Mouse (Mus musculus) stomach, embryonic 15.5 days (tissue): ENCODE results near the gene Kcnh7. TPM values are rescaled to one million over a fixed set of nuclear protein-coding genes. Genes with fewer than 3 reads are reported as not detected.

ENCODE experiments used
- ATAC-seq: fragments of 200-750 bp; cut with Nextera tagmentation; 2 replicates; pipeline ENCODE4 v1.8.0; 2017; ENCODE audit warnings: low read depth, moderate number of reproducible peaks, moderate TSS enrichment; ENCODE audit not compliant: insufficient read depth, low FRiP score
- H3K27ac ChIP-seq: fragments of 300-500 bp; sonication (generic); 2 replicates; pipeline ENCODE4 v1.5.1; 2015; ENCODE audit warnings: mild to moderate bottlenecking, inconsistent platforms
- H3K27me3 ChIP-seq: fragments of 300-500 bp; sonication (generic); replicated peaks from 2 replicates; pipeline ENCODE4 v1.6.1; 2015; ENCODE audit warnings: inconsistent platforms
- H3K36me3 ChIP-seq: fragments of 300-500 bp; sonication (generic); 2 replicates; pipeline ENCODE4 v1.6.1; 2015; ENCODE audit warnings: inconsistent platforms
- H3K4me1 ChIP-seq: fragments of 300-500 bp; sonication (generic); 2 replicates; pipeline ENCODE4 v1.6.1; 2015; ENCODE audit warnings: inconsistent platforms
- H3K4me2 ChIP-seq: fragments of 300-500 bp; sonication (generic); 2 replicates; pipeline ENCODE4 v1.6.1; 2015; ENCODE audit warnings: mild to moderate bottlenecking, inconsistent platforms
- H3K4me3 ChIP-seq: fragments of 300-500 bp; sonication (generic); replicated peaks from 2 replicates; pipeline ENCODE4 v1.5.1; 2015; ENCODE audit warnings: inconsistent platforms
- H3K9ac ChIP-seq: fragments of 300-500 bp; sonication (generic); 2 replicates; pipeline ENCODE4 v1.6.1; 2015; ENCODE audit warnings: inconsistent platforms
- H3K9me3 ChIP-seq: fragments of 300-500 bp; sonication (generic); 2 replicates; pipeline ENCODE4 v1.6.1; 2016; ENCODE audit warnings: inconsistent platforms
- WGBS: fragments of 180-500 bp; shearing (Covaris S2); methylation state at CpG from one replicate; pipeline ENCODE4 v1.1.7; 2015; 5-methylcytosine and 5-hydroxymethylcytosine counted together
- polyA plus RNA-seq: library from polyadenylated mRNA; unstranded; fragments of >200 nt; fragmentation: Nextera tagmentation; extraction: Ambion mirVana; gene quantifications from 2 replicates; pipeline ENCODE4 v1.2.1, GENCODE M21; 2015

The Kcnh7 gene
- polyA plus RNA-seq, 1 experiment from 2014 or later: 0.48 TPM

DNA sequence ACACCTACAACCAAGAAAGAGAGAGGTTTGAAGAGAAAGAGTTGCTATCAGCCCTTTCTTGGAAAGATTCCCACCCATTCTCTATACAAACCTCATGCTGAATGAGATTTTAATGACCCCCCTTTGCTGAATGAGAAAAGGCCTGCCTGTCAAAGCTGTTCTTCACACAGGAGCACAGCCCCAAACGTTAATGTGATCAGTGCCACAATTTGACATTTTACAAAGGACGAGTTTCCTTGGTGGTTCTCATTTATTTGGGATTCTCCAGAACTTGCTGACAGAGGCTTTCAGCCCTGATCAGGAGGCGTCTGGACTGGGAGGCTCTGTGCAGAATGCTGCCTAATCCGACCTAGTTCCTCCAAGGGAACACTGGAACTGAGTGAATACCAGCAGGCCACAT, 92.3 kb downstream of the Kcnh7 start:
- Histone ChIP-seq H3K27me3 (no peaks in the 10 kb centered on the region), H3K9ac (no peak overlapping the region), H3K4me3 (no peak overlapping the region), H3K27ac (no peak overlapping the region), H3K36me3 (no peaks in the 10 kb centered on the region), H3K9me3 (no peaks in the 10 kb centered on the region), H3K4me2 (no peak overlapping the region), H3K4me1 (no peaks in the 10 kb centered on the region)
- no peak for ATAC-seq
- 53% methylated on average over 4 of the region's 4 CpGs for WGBS

DNA sequence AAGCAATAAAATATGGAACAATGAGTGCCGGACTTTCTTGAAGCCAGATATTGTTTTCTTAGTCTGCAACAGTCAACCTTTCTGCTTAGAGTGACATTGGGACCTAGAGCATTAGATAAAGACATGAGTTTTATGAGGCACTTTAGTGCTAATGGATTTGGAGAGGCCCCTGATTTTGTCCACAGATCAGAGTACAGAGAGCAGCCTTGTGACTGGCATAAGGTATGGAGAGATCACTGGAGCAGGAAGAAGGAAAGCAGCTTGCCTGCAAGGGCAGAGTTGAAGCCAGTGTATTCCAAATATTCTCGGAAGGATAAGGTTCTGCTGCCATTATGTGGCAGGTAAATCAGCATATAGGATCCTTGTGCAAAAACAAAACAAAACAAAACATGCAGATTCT, 93.6 kb downstream of the Kcnh7 start:
- H3K9me3 ChIP-seq: no peaks in the 10 kb centered on the region
- no peaks in the 10 kb centered on the region for H3K27me3 ChIP-seq
- no peak for ATAC-seq
- no peaks in the 10 kb centered on the region for H3K4me1 ChIP-seq
- WGBS: 83% methylated on average over 2 of the region's 2 CpGs
- no peak overlapping the region for H3K4me3 ChIP-seq
- H3K36me3 ChIP-seq: no peaks in the 10 kb centered on the region
- no peak overlapping the region for H3K27ac ChIP-seq
- no peak overlapping the region for H3K9ac ChIP-seq
- no peak overlapping the region for H3K4me2 ChIP-seq

DNA sequence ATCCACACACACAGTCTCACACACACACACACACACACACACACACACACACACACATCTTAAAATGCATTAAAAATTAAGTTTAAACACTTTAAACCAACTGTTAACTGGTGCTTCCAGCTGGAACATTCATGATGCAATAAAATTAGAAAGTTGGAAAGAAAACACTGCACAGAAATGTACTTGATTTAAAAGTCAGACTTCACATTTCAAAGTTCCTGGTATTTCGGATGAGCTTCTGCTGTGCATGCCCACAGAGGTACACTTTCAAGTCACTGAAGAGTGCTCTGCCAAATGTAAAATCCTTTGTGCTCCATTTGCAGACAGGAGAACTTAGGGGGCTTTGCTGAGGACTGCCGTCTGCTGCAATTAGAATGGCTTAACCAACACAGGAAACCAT, 125.7 kb downstream of the Kcnh7 start:
- Histone ChIP-seq H3K9me3 (no peaks in the 10 kb centered on the region), H3K4me2 (no peak overlapping the region), H3K9ac (no peak overlapping the region), H3K27ac (no peak overlapping the region), H3K36me3 (no peaks in the 10 kb centered on the region), H3K27me3 (no peaks in the 10 kb centered on the region), H3K4me1 (no peaks in the 10 kb centered on the region), H3K4me3 (no peak overlapping the region)
- ATAC-seq: no peak
- 77% methylated on average over 2 of the region's 2 CpGs for WGBS

DNA sequence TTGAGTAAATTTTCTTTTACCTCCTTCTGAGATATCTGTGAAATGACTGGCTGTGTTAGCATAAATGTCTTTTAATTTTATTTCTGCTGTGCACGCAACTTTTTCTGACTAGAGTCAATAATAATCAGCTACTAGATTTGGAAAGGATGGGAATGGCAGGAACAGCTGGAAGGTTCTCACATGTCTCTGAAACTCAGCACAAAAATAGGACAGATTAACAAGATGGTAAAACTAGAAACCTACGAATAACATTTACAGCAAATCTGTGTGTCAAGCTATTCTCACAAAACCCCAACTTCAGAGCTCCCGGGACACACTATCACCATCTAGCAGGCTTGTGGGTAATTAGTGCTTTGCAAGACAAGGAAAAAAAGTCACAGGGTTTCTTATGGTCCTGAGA, 134.2 kb downstream of the Kcnh7 start:
- no peaks in the 10 kb centered on the region for H3K27me3 ChIP-seq
- no peak overlapping the region for H3K9ac ChIP-seq
- H3K4me1 ChIP-seq: no peaks in the 10 kb centered on the region
- WGBS: 76% methylated on average over 3 of the region's 3 CpGs
- H3K27ac ChIP-seq: no peak overlapping the region
- no peaks in the 10 kb centered on the region for H3K9me3 ChIP-seq
- H3K4me2 ChIP-seq: no peak overlapping the region
- H3K4me3 ChIP-seq: no peak overlapping the region
- ATAC-seq: no peak
- no peaks in the 10 kb centered on the region for H3K36me3 ChIP-seq

DNA sequence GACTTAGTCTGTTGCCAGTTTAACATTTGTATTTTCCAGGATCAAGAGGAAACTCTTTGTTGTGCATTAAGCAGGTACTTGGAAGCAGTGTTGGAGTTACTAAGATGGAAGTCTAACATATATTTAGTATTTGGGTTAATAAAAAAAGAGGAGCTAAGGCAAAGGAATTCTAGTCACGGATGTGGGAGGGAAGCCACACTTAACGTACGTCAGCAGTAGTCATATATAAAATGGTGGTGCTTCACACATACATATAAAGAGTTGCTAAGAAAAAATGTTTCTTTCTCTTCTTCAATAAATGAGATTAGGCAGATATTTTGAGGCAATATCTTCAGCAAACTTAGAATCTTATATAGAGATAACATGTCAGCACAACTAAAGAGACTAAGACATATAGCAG, 144.4 kb downstream of the Kcnh7 start:
- Histone ChIP-seq H3K27me3 (no peaks in the 10 kb centered on the region), H3K4me3 (no peak overlapping the region), H3K9ac (no peak overlapping the region), H3K9me3 (no peaks in the 10 kb centered on the region), H3K4me1 (no peaks in the 10 kb centered on the region), H3K4me2 (no peak overlapping the region), H3K27ac (no peak overlapping the region), H3K36me3 (no peaks in the 10 kb centered on the region)
- 86% methylated on average over 3 of the region's 3 CpGs for WGBS
- no peak for ATAC-seq

DNA sequence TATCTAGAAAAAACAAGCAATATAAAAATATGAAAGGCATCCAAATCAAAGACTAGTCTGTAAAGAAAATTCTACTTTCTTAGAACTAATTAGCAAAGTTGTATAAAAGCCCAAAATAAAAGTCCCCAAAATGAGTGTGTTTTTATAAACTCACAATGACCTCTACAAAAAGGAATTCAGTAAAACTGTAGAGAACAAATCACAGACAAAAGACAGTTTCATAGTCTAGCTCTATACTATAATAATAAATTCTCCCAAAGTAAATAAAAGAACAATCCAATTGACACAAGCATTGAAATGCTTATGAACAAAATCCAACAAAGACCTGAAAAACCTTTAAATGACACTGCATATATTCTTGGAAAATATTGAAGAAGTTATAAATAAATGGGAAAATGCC, 169.2 kb downstream of the Kcnh7 start:
- no peaks in the 10 kb centered on the region for H3K27me3 ChIP-seq
- no peak overlapping the region for H3K4me3 ChIP-seq
- no peaks in the 10 kb centered on the region for H3K9me3 ChIP-seq
- H3K27ac ChIP-seq: no peak overlapping the region
- ATAC-seq: no peak
- no peaks in the 10 kb centered on the region for H3K36me3 ChIP-seq
- H3K9ac ChIP-seq: no peak overlapping the region
- H3K4me1 ChIP-seq: no peaks in the 10 kb centered on the region
- no peak overlapping the region for H3K4me2 ChIP-seq

DNA sequence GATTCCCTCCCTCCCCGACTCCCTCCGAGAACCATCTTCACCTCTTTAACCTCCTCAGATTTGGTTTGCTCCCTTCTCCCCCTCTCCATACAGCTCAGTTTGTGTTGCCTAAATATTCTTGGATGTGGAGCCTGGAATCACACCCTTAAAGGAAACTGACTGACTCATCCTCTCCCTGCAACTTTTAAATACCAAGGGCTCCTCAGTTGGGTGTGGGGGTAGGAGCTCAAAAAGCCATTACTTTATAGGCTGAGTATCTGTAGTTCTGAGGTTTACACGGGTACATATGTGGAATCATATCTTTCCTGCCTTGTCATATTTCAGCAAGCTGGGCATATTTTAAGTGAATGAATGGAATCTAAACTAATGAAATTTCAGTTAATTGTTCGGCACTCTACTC, 174.9 kb downstream of the Kcnh7 start:
- H3K9ac ChIP-seq: no peak overlapping the region
- H3K27ac ChIP-seq: no peak overlapping the region
- H3K9me3 ChIP-seq: no peaks in the 10 kb centered on the region
- no peaks in the 10 kb centered on the region for H3K27me3 ChIP-seq
- 78% methylated on average over 4 of the region's 4 CpGs for WGBS
- H3K4me1 ChIP-seq: no peaks in the 10 kb centered on the region
- no peak overlapping the region for H3K4me3 ChIP-seq
- no peak overlapping the region for H3K4me2 ChIP-seq
- ATAC-seq: no peak
- no peaks in the 10 kb centered on the region for H3K36me3 ChIP-seq

DNA sequence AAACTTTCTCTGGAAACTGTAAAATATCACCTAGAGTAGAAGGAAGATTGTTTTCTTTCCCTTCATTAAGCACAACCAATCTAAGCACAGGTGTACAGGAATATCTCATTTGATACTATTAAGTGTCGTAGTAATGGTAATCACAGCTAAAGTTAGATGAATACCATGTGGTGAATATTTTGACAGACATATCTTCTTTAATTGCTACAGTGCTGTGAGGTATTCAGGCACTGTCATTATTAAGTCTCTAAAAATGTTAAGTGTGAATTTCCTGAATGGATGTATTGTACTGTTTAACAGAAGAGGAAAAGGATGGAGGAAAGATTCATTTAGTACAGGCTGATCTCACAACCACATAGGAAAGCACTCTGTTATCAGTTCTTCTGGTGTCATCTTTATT, 181.3 kb downstream of the Kcnh7 start:
- Histone ChIP-seq H3K4me1 (no peaks in the 10 kb centered on the region), H3K27ac (no peak overlapping the region), H3K27me3 (no peaks in the 10 kb centered on the region), H3K9ac (no peak overlapping the region), H3K4me3 (no peak overlapping the region), H3K4me2 (no peak overlapping the region), H3K9me3 (no peaks in the 10 kb centered on the region), H3K36me3 (no peaks in the 10 kb centered on the region)
- WGBS: 76% methylated on average over 1 of the region's 1 CpGs
- no peak for ATAC-seq

DNA sequence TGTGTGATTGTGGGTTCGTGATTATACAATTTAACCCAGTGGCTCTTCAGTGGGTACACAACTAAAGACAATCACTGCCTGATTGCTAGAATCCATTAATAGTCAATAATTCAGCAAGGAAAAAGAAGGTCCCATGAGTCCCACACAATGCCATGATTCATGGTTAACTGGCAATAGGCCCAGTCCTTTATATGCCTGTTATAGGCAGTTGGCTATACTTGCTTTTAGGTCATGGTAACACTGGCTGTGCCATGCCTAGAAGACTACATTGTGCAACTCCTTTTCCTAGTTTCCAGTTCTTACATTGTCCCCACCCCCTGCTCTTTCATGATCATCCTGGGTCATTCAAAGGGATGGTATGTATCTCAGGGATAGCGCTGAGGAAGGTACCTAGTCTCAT, 186.4 kb downstream of the Kcnh7 start:
- Histone ChIP-seq H3K27ac (no peak overlapping the region), H3K9ac (no peak overlapping the region), H3K4me2 (no peak overlapping the region), H3K4me3 (no peak overlapping the region), H3K36me3 (no peaks in the 10 kb centered on the region), H3K9me3 (no peaks in the 10 kb centered on the region), H3K4me1 (no peaks in the 10 kb centered on the region), H3K27me3 (no peaks in the 10 kb centered on the region)
- 86% methylated on average over 2 of the region's 2 CpGs for WGBS
- no peak for ATAC-seq

DNA sequence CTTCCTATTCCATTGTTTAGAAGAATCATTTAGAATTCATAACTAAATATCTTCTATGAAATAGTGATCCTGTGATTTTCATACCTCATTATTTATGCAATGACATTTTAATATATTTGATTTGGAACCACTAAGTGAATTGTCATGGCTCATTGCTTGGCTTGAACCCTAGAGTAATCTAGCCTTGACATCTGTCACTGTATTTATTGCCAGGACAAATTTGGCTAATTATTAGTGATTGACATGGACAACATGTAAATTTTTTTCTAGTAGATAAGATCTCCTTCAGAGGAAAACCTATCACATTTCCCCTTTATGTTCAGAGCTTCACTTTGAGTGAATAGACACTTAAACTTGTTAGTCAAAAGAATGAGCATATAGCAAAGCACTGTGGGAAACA, 195.5 kb downstream of the Kcnh7 start:
- no peak for ATAC-seq
- Histone ChIP-seq H3K4me1 (no peaks in the 10 kb centered on the region), H3K9ac (no peak overlapping the region), H3K27ac (no peak overlapping the region), H3K4me3 (no peak overlapping the region), H3K9me3 (no peaks in the 10 kb centered on the region), H3K27me3 (no peaks in the 10 kb centered on the region), H3K4me2 (no peak overlapping the region), H3K36me3 (no peaks in the 10 kb centered on the region)

DNA sequence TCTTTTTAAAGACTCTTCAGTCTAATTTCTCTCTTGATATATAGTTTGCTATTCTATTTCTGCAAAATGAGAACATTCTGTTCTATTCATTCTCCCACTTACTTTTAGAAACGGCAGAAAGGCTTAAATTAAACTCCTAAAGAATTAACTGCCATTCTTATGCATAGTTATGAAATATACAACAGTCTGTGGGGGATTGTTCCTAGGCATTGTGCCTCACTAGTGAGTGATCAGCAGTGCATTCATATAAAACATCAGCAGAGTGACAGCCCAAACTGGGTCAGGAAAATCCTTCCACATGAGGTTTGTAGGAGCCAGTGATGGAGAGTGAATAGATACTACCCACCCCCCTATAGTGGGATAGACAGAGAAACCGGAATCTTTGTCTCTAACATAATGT, 200.2 kb downstream of the Kcnh7 start:
- Histone ChIP-seq H3K4me1 (no peaks in the 10 kb centered on the region), H3K9ac (no peak overlapping the region), H3K4me2 (no peak overlapping the region), H3K4me3 (no peak overlapping the region), H3K27me3 (no peaks in the 10 kb centered on the region), H3K27ac (no peak overlapping the region), H3K9me3 (no peaks in the 10 kb centered on the region), H3K36me3 (no peaks in the 10 kb centered on the region)
- ATAC-seq: no peak
- WGBS: 67% methylated on average over 2 of the region's 2 CpGs

DNA sequence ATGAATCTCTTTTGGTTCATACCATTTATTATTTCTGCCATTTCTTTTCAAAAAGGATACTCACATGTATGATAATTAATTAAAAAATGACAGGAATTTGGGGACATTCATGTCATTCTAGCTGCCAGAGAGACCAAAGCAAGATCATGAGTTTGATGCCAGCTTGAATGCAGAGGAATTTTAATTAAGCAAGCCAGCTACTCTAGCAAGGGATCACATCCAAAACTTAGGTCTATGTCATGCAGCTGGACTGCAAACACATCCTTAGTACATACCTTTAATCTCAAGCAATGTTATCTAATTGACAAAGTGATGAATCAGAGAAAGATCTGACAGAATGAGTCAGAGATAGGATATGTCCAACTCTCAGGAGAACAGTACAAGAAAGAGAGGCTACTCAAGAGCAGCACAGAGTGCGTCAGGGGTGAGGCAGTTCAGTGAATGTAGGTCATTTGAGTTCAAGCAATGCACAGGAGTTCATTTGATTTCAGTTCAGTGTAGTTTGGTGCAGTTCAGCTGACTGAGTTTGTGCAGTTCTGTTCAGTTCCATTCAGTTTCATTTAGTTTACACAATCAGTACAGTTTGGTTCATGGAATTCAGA, 248.7 kb downstream of the Kcnh7 start:
- WGBS: 76% methylated on average over 1 of the region's 1 CpGs
- no peak for ATAC-seq
- Histone ChIP-seq H3K36me3 (no peaks in the 10 kb centered on the region), H3K9me3 (no peaks in the 10 kb centered on the region), H3K27ac (no peak overlapping the region), H3K4me3 (no peak overlapping the region), H3K9ac (no peak overlapping the region), H3K4me2 (no peak overlapping the region), H3K27me3 (no peaks in the 10 kb centered on the region), H3K4me1 (no peaks in the 10 kb centered on the region)

DNA sequence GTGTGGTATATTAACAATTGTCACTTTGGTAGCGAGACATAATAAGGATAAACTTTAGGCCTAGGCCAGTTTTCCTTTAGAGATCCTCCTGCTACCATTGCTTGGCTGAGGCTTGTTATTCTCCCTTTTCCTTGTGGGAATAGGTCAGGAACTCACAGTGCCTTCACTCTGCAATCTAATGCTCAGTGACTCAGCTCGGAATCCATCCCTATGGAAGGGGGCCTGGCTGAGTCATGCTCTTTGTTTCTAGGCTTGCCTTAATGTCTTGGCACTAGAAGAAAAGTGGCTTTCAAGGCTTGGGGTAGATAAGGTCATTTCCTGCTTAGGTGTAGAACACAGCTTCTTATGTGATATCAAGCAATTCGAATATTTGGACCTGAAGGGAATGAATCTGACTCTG, 255.6 kb downstream of the Kcnh7 start:
- Histone ChIP-seq H3K4me3 (no peak overlapping the region), H3K9ac (no peak overlapping the region), H3K9me3 (no peaks in the 10 kb centered on the region), H3K27me3 (no peaks in the 10 kb centered on the region), H3K27ac (no peak overlapping the region), H3K36me3 (no peaks in the 10 kb centered on the region), H3K4me2 (no peak overlapping the region), H3K4me1 (no peaks in the 10 kb centered on the region)
- WGBS: 75% methylated on average over 3 of the region's 3 CpGs
- ATAC-seq: no peak
